Mouse (Mus musculus) urinary bladder, postnatal 36 days (tissue): ENCODE results near the gene Snx17.

ENCODE experiments used
- DNase-seq, 2 experiments: peaks; one replicate each; pipeline ENCODE4 v3.0.0; 2022; ENCODE audit warnings: low spot score in 2 of 2, mixed read lengths in 1 of 2

Snx17 gene

DNA sequence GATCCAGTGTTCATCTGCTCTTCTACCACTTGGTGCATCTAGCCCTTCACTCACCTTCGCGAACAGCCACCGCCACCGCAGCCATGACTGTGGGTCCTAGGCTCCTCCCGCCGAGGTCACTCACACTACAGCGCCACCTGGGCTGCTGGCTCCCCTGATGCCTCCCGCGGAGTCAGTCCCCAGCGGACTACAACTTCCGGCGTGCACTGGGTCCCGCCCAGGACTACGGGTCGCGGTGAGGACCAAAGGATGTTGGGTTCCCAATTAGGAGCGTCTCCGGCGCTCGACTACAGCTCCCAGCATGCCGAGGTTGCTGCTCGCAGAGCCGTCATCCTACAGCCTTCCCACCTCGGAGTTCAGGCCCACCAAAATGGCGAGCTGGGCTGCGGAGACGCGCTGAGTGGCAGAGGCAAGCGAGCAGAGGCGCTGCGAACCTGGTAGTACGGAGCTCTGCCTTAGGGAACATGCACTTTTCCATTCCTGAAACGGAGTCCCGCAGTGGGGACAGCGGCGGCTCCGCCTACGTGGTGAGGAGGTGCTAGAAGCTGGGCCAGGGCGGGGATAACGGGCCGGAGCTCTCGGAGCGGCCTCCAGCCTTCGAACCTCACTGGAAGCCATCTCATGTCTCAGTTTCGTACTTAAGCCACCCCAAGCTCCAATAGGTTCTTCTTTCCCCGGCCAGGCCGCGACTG, at the start of gene Snx17, which contains the start of gene Eif2b4:
Gene Snx17 (plus strand): TSS at position 289 of the 692 bp plus-strand sequence.
Gene Eif2b4 (minus strand): TSS at position 492 of the 692 bp plus-strand sequence.
- peak; percentile 99 to 100 for DNase-seq

DNA sequence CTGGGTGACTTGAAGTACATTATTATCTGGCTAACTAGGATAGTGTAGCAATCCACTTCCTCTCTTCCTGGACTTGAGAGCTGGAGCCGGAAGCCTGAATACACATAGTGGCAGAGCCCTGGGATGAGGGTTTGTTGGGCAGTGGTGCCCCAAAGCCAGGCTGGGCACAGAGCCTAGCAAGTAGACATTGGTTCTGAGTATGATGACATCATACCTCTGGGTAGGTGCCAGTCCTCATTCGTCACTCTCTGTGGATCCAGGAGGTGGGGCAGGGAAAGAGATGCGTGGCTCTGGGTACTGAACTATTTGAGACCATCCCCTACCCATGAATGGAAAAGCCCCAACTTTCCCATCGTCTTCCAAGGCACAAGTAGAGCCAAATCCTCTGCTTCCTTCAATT, 43.2 kb upstream of the Snx17 start:
- no peak for DNase-seq

DNA sequence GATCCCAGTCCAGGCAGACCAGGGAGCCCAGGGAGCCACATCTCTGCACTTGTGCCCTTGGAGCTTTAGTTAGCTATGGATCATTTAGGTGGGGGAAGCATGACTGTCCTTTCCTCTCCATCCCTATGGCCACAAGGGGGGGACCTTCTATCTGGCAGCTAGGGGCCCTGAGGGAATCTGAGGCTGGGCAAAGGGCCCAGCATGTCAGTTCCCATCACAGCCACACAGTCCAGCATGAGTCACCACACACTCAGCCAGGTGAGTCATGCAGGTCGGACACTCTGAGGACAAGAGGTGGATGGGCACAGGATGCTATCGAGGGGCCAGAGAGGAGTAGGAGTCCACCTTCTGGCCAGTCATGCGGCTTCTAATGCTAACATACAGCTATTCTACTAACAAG, 41.3 kb upstream of the Snx17 start:
- peak; percentile 16 to 41 for DNase-seq

GRCm38 (mm10) chr5:31153516-31154151, 39.4 kb upstream of the Snx17 start:
- no peak for DNase-seq

GRCm38 (mm10) chr5:31154152-31154553, 38.9 kb upstream of the Snx17 start, which contains the start of gene Mpv17:
TSS of gene Mpv17 (minus strand) at chr5:31154251.
- DNase-seq: peak; percentile 78 to 83

DNA sequence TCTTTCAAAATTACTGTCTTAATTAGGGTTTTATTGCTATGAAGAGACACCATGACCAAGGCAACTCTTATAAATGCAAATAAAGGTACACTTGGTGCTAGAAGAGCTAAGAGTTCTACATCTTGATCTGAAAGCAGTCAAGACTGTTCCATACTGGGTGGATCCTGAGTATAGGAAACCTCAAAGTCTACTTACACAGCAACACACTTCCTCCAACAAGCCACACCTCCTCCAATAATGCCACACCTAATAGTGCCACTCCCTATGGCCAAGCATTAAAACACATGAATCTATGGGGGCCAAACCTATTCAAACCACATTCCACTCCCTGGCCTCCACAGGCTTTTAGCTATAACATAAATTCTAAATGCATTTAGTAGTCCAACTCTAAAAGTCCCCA, 30.6 kb upstream of the Snx17 start:
- DNase-seq: no peak

DNA sequence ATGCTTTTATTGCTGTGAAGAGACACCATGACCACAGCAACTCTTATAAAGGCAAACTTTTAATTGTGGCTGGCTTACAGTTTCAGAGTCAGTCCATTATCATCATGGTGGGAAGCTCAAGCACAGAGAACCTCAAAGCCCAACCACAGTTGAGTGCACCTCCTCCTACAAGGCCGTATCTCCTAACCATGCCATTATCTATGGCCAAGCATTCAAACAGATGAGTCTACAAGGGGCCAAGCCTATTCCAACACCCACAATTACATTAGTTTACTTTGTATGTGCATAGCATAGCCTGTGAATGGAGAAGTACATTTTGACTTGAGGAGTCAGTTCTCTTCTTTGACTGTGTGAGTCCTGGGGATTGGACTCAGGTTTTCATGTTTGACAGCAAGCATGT, 28.1 kb upstream of the Snx17 start:
- no peak for DNase-seq

DNA sequence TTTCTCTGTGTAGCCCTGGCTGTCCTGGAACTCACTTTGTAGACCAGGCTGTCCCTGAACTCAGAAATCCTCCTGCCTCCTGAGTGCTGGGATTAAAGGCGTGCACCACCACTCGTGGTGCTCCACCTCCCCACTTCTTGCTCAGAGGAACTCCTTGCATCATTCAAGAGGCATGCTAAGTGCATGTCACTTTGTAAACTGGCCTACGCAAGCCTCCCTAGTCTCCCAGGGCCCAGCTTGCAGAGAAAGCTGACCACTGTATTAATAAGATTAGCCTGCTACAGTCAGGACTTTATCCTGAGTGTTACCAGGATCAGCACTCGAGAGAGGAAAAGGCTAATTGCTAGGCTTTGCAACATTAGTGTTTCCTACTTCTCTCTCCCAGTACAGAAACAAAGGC, 24.4 kb upstream of the Snx17 start:
- no peak for DNase-seq

DNA sequence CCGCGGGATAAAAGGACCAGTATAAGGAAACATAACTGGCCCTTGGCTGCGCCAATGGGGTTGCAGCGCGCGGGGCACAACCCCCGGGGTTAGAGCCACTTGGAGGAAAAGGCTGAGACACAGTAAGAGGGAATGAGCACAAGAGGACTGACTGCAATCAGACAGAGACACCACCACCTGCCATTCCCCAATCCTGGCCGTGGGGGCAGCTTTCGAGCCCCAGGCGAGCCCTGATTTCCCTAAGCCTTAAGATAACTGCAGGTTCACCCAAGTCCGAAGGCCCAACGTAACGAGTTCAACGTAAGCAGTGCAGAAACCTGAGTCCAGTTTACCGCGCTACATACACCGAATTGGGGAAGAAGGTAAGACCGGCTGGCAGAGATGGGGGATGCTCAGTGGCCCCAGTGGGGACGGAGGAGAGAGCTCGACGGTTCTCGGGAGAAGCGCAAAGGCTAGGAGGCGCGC, 13.7 kb upstream of the Snx17 start:
- no peak for DNase-seq

GRCm38 (mm10) chr5:31179766-31180630, 13.0 kb upstream of the Snx17 start, which contains the start of the genes Gm29609 and Gtf3c2:
TSS of gene Gm29609 (minus strand) at chr5:31179911.
TSS of gene Gtf3c2 (minus strand) at chr5:31180144.
- DNase-seq: peak; percentile 89 to 91

GRCm38 (mm10) chr5:31181183-31181770, 11.8 kb upstream of the Snx17 start:
- no peak for DNase-seq

DNA sequence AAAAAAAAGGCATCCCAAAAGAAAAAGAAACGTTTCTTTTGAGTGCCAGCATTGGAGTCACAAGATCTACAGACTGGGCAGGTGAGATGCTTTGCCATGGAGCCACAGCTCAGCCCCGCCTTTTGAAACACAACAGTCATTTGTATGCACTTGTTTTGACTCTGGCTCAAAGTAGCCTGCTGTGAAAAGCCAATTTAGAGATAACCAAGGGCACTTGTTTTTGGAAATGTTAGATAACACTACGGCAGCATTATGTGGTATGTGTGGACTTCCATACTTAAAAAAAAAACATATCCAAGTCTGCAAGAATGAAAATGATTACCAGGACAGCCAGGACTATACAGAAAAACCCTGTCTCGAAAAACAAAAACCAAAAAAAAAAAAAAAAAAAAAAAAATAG, 9.3 kb upstream of the Snx17 start:
- no peak for DNase-seq

DNA sequence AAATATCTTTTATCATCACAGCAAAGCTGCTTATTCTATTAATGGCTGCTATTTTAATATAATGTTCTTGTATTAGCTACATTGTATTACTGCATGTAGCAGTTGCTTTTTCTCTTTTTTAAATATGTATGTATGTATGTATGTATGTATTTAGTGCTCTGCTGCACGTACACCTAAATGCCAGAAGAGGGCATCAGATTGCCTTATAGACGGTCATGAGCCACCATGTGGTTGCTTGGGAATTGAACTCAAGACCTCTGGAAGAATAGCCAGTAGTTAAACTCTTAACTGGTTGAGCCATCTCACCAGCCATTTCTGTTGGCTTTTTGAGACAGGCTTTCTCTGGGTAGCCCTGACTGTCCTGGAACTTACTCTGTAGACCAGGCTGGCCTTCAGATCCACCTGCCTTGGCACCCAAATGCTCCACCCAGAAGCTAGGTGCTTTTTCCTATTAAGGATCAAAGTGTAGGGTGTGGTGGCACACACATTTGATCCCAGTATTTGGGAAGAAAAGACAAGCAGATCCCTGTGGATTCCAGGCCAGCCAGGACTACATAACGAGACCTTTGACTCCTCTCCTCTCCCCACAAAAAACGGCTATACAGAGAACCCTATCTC, 4.7 kb upstream of the Snx17 start:
- DNase-seq: no peak

DNA sequence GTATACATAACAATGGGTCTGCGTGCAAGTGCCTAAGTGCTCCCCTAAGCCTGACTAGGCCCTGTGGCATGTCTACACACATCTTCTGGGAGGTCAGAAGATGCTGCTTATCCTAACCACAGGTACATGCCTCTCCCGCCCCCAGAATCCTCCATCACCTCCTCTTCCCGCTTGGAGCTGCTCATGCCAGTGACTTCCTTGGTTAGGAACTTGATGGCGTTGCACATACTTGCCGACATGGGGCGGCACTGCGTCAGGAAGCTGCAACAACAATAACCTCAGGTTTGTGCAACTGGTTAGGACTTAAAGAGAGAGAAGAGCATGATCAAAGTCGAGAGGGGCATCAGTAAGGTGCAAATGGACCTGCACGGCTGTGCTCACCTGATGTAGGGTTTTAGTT, 2.8 kb upstream of the Snx17 start:
- no peak for DNase-seq

DNA sequence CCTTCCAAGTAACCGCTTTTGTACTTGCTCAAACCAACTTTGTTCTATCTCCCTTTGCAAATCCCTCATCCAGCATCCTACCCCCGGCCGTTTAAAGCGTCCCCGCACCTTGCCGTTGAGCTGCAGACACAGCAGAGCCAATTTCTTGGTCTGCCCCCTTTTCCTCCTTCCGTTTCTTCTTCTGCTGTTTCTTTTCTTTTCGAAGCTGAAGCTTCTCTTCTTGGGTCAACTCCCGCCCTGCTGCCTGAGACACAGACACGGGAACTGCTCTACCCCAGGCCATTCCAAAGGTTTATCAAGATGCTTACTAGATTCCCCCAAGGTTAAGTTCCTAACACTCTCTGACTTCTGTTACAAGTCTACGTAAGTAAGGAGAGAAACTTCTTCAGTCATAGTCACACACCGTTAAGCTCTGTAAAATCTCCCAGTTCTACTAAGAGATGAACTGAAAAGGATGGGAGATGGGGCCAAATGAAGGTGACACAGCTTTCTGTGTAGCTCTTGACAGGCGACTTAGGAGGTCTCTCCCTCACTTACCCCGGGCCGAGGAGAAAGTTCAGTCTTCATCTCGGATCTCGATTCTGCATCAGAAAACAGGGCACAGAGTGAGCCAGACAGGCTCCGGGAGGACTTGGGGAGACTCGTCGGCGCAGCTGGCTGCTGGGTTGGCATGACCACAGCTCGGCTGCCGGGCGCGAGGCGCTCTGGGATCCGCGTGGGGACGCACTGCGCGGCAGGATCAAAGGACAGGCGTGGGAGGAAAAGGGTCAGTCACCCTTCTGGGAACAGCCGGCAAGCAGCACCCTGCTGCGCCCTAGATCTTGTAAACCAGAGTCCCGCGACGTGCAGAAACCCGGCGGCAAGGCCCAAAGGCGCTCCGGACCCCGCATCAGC, 735 bp upstream of the Snx17 start:
- DNase-seq: no peak

DNA sequence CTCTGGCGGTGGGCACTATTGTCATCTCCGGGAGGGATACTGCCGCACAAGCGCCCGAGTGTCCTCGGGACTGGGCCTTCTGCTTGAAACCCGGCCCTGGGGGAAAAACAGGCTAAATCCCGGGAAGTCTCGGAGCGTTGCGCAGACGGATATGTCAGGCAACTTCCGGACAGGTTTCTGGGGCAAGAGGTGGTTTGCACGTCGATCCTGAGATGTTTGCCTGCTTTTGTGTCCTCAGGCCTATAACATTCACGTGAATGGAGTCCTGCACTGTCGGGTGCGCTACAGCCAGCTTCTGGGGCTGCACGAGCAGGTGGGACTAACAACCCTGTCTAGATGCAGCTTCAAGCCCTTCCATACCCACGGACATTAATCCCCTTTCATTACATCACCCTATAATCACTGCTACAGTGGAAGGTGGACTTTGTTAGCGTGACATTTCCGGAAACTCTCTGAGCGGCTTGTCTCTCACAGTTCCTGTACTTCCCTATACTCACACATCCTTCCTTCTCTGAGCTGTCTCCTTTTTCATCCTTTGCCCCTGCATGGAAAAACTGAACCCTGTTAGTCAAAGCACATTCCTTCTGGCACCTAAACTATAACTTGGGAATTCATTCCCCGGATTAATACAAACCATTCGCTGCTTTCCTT, 729 bp downstream of the Snx17 start:
- DNase-seq: no peak

- no peak for DNase-seq
Measured at GRCm38 (mm10) chr5:31194486-31195485, 1.8 kb downstream of the Snx17 start.

DNA sequence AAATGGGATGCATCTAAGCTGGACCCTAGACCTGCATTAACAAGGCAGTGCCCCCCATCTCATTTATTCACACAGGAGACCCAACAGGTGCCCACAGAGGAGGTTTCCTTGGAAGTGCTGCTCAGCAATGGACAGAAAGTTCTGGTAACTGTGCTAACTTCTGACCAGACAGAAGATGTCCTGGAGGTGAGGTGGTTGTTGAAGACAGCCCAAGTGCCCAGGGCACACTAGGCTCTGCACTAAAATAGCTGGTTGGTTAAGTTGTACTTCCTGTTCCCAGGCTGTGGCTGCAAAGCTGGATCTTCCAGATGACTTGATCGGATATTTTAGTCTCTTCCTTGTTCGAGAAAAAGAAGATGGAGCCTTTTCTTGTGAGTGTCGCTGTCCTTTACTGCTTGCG, 2.6 kb downstream of the Snx17 start:
- no peak for DNase-seq

DNA sequence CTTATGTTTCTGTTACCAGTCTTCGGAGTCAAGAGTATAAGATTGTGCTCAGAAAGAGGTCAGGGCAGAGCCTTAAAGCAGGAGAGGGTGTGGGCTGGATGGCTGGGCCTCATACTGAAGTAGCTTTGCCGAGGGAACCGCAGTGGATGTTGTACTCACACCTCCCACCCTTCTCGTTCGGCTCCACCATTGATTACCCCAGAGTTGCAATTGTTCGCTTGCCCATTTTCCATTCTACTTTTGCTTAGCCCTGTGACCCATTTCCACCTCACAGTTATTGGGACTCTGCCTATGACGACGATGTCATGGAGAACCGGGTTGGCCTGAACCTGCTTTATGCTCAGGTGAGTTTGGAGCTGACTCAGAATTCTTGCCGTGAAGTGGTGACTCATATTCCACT, 3.2 kb downstream of the Snx17 start:
- DNase-seq: no peak
